Mouse (Mus musculus) thymus, adult 2 months (tissue): ENCODE measurements around the gene Pax2.

Source experiments
- CTCF ChIP-seq: fragments of 200-500 bp; IDR thresholded peaks from 2 replicates; pipeline ENCODE4 v1.5.1; 2012; ENCODE audit warnings: mild to moderate bottlenecking, control low read depth, low read length, moderate library complexity, borderline replicate concordance; ENCODE audit not compliant: control insufficient read depth, poor library complexity, insufficient read depth; ENCODE audit errors: extremely low read depth
- POLR2A ChIP-seq: fragments of 200-500 bp; IDR thresholded peaks from 2 replicates; pipeline ENCODE4 v1.6.1; 2012; ENCODE audit warnings: mild to moderate bottlenecking, low read length, control low read depth, moderate library complexity; ENCODE audit not compliant: control insufficient read depth, poor library complexity, insufficient read depth; ENCODE audit errors: extremely low read depth

DNA sequence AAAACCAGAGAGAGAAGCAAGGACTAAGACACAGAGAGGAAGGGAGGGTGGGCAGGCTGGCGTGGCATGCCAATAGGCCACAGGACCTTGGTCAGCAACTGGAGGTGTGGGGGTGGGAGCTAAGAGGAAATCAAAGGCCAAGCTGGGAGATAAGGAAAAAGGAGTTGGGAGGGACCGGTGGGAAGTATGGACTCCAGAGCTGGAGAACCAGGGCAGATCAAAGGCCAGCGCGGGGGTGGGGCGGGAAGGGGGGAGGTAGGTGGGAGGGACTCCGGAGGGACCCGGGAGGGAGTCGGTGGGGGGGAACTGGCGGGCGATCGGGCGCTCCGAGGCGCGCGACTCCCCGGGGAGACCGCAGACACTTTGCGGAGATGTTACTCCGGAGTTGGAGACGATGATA is 21.7 kb upstream of the Pax2 start:
- TF ChIP-seq POLR2A (no peak), CTCF (no peak)
